Mouse (Mus musculus): ENCODE results near the gene Ninj1.

Ninj1 gene

GRCm38 (mm10) chr13:49225633-49226032, 38.3 kb downstream of the Ninj1 start:
- DNase-seq (ENCODE audit: low read depth, low spot score): peak; percentile 65

- DNase-seq (ENCODE audit: low read depth, low spot score): no peak
Measured at GRCm38 (mm10) chr13:49233792-49234572, 46.7 kb downstream of the Ninj1 start.

GRCm38 (mm10) chr13:49234711-49235110, 47.4 kb downstream of the Ninj1 start:
- DNase-seq (ENCODE audit: low read depth, low spot score): peak; percentile 61

GRCm38 (mm10) chr13:49237617-49238016, 50.3 kb downstream of the Ninj1 start:
- DNase-seq (ENCODE audit: low read depth, low spot score): no peak

GRCm38 (mm10) chr13:49238737-49239136, 51.5 kb downstream of the Ninj1 start:
- no peak for DNase-seq (ENCODE audit: low read depth, low spot score)

- DNase-seq (ENCODE audit: low read depth, low spot score): no peak
Measured at GRCm38 (mm10) chr13:49242321-49243065, 55.2 kb downstream of the Ninj1 start.

GRCm38 (mm10) chr13:49243492-49243891, 56.2 kb downstream of the Ninj1 start:
- no peak for DNase-seq (ENCODE audit: low read depth, low spot score)

- no peak for DNase-seq (ENCODE audit: low read depth, low spot score)
Measured at GRCm38 (mm10) chr13:49245251-49245650, 58.0 kb downstream of the Ninj1 start.
